Mouse (Mus musculus) lung, postnatal 10 days (tissue): ENCODE results near the gene Naa35.
A peak's percentile ranks its signal among the peaks of the same experiment; 100 is the strongest.
"Not testable (repeated sequence)": the region's sequence is repeated elsewhere in the genome, so short reads cannot be mapped to it uniquely, and the experiment has no call there.

Experiments
- DNase-seq: peaks from one replicate; pipeline ENCODE4 v3.0.0; 2021

The Naa35 gene

GRCm38 (mm10) chr13:59584481-59584880 lies 578 bp upstream of the Naa35 start:
- peak; percentile 40 for DNase-seq

DNA sequence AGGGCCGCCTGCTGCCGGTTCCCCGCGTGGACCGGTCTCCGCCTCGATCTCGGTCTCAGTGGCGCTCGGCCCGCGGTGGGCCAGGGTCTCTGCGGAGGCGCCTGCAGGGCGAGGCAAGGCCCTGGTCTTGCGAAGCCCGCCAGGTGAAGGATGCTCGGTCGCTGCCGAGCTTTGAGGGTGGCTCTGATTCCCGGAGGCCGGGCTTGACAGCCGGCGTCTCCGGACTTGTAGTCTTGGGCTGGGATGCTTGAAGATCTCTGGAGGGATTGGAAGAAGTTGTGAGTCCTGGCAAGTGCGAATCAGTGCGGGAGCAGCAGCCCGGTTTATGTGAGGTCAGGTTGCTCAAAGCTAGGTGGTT lies 568 bp downstream of the Naa35 start:
- DNase-seq, result peak; percentile 42

DNA sequence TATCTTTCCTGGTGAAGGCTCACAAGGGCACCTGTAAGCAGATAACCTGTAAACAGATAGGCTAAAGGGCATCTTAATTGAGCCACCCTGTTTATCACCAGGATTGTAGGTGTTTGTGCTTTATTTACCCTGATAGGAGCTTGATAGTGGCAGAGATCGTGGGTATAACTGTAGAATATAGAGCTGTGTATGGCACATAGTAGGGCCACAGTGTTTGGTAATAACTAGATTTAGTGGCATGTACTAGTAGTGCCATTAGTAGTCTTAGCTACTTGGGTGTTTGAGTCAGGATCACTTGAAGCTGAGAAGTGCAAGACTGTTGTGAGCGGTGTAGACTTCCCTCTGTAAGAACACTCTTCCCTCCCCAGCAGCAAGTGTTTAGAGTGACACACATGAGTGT lies 2.1 kb downstream of the Naa35 start:
- no peak for DNase-seq

- no peak for DNase-seq
Observed at GRCm38 (mm10) chr13:59589672-59590071, 4.6 kb downstream of the Naa35 start.

- DNase-seq, result no peak
Observed at GRCm38 (mm10) chr13:59590691-59591090, 5.6 kb downstream of the Naa35 start.

- not testable (repeated sequence) for DNase-seq
Observed at GRCm38 (mm10) chr13:59592058-59592457, 7.0 kb downstream of the Naa35 start.

DNA sequence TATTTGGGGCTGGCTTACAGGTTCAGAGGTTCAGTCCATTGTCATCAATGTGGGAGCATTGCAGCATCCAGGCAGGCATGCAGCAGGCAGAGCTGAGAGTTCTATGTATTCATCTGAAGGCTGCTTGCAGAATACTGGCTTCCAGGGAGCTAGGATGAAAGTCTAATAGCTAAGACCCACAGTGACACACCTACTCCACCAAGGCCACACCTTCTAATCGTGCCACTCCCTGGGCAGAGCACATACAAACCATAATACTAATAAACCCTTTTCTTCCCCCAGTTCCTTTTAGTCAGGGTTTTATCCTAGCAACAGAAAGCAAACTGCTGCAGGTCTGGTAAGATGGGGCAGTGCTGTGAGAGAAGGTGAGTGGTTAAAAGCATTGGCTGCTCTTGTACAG lies 7.6 kb downstream of the Naa35 start:
- DNase-seq, result no peak

GRCm38 (mm10) chr13:59603096-59603495 lies 18.0 kb downstream of the Naa35 start:
- no peak for DNase-seq

DNA sequence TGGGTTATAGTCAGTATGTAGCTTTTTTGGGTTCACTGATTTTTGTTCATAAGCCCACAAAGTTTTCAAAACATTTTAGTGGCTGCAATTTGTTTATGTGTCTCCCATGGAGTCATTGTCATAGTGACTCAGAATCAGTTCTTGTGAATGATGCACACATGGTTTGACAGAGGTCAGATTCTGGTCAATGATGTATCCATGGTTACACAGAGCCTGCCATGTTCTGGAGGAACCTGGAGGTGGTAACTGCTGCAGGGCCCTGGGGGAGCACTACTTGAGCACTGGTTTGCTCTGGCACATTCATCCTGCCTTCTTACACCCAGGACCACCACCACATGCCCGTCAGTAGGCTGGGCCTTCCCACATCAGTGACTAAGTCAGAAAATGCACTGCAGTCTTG lies 19.5 kb downstream of the Naa35 start:
- no peak for DNase-seq

GRCm38 (mm10) chr13:59605221-59605922 lies 20.3 kb downstream of the Naa35 start:
- no peak for DNase-seq

DNA sequence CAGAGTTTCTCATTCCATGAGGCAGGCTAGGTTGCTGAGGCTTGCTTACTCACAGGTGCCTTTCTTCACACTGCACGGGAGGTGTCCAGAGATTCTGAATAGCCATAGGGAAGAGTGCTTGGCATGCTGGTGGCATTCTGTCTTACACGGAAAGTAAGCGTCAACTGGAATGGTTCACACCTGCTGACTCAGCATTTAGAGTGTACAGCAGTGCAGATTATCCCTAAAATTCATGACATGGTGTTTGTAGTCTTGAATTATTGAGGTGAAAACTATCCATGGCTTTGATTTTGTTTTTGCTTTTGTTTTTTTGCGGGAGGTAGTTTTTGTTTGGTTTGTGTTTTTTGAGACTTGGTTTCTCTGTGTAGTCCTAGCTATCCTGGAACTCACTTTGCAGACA lies 24.8 kb downstream of the Naa35 start:
- DNase-seq, result no peak

GRCm38 (mm10) chr13:59610437-59610836 lies 25.4 kb downstream of the Naa35 start:
- no peak for DNase-seq

DNA sequence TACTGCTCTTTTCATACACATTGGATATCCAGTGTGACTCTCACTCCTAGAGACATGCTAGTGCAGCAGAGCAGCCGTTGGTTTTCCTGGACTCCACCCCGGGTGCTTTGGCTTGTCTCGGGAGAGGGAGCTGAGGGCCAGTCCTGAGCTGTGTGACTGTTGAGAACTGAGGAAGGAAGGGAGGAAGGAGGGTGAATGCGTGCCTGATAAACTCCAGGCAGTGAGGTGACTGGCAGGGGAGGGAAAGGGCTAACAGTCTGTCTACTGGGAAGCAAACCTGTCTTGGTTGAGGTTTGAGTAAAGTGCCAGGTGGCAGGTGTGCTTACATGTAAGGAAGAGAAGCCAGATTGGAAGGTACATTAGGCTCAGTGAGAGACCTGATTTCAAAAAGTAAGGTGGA lies 28.8 kb downstream of the Naa35 start:
- DNase-seq, result no peak

GRCm38 (mm10) chr13:59615152-59615551 lies 30.1 kb downstream of the Naa35 start:
- no peak for DNase-seq

DNA sequence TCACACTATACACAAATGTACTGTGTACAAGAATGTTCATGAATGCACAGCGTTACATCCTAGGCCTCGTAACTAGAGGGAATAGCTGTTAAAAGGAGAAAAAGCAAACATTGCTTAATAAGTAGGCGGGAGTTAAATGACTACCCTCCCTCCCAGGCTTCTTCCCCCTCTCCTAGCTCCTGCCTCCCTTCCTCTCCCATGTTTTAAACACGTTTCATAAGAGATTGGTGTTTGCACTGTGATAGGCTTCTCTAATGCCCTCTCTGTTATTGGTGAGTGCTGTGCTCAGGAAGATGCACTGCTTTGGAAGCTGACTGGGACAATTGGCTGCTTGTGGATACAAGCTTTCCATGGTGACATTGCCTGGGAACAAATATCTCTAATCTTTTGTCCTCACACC lies 30.5 kb downstream of the Naa35 start:
- no peak for DNase-seq

DNA sequence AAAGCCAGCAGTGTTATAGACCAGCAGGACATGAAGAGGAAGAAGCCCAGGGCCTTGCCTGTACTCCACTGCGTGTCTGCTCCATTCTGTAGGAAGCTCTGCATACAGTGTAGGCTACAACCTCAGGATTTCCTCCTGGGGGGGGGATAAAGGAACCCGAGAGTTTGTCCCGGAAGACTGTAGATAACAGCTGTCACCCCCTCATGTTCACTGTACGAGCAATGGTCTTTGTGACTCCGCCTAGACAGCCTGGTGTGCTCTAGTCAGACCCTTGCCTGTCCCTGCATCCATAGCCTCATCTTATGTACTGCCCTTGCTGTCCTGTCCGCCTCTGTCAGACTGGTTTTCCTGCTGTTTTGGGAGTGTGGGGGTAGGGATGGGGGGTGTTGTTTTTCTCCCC lies 33.4 kb downstream of the Naa35 start:
- DNase-seq, result no peak

GRCm38 (mm10) chr13:59621643-59622489 lies 36.8 kb downstream of the Naa35 start:
- DNase-seq, result no peak

DNA sequence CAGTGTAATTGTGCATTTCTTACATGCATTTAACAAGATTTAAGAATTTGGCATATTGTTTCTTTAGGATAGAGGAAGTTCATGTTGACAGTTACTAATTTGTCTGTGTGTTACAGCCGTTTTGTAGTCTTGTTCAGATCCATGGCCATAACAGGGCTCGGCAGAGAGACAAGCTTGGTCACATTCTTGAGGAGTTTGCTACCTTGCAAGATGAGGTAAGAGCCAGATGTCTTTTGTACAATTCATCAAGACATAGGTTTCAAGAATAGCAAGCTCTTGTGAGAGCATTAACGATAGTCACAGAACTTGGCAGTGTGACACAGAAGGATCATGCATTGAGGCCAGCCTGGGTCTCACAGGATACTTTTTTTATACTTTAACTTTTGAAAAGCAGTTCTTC lies 39.3 kb downstream of the Naa35 start:
- no peak for DNase-seq

GRCm38 (mm10) chr13:59624903-59625302 lies 39.8 kb downstream of the Naa35 start:
- DNase-seq, result no peak

DNA sequence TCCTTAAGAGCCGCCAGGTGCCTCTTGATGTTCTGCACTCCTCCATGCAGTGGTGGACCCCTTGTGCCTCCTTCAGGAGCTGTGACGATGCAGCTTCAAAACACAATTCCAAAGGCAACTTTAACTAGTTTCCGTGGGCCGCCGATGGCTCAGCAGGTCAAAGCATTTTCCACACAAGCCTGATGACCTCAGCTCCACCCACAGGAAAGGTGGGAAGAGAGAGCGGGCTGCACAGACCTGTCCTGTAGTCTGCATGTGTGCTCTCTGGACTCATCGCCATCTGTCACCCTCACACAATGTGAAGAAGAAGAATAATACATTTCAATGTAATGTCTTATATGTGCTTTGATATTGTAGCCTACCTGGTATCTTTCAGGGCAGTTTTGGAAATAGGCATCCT lies 41.7 kb downstream of the Naa35 start:
- DNase-seq, result no peak

DNA sequence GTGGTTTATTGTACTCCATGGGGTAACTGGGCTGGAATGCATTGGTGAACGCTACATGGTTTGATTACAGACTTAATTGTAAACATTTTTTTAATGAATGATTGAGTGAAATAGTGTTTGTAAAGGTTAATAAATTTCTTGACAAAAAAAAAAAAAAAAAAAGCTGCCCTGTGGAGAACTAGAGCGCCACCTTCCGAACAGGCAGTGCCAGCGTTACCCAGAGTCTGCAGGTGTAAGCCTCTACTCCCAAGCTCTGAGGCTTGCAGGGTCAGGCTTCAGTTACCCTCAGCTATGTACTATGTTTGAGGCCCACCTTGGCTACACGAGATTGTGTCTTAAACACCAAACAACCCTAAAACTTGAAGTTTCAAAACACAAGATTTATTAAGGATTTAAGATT lies 49.6 kb downstream of the Naa35 start:
- no peak for DNase-seq

DNA sequence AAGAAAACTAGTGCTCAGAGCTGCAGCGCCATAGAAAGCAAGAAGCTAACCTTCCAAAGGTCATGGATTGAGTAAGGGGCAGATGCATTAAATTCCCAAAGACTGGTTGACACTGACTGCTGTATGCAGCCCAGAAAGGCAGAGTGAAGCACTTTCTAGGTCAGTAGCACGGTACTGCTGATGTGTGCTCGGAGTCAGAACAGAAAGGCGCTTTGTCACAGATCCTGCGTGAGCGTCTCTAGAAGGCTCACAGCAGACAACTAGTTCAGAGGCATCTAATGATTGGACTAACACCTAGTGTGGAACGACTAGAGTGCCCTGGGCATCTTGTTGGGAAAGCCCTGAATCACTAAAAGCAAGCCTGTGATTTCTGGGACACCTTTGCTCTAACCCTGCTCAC lies 52.7 kb downstream of the Naa35 start:
- DNase-seq, result no peak

DNA sequence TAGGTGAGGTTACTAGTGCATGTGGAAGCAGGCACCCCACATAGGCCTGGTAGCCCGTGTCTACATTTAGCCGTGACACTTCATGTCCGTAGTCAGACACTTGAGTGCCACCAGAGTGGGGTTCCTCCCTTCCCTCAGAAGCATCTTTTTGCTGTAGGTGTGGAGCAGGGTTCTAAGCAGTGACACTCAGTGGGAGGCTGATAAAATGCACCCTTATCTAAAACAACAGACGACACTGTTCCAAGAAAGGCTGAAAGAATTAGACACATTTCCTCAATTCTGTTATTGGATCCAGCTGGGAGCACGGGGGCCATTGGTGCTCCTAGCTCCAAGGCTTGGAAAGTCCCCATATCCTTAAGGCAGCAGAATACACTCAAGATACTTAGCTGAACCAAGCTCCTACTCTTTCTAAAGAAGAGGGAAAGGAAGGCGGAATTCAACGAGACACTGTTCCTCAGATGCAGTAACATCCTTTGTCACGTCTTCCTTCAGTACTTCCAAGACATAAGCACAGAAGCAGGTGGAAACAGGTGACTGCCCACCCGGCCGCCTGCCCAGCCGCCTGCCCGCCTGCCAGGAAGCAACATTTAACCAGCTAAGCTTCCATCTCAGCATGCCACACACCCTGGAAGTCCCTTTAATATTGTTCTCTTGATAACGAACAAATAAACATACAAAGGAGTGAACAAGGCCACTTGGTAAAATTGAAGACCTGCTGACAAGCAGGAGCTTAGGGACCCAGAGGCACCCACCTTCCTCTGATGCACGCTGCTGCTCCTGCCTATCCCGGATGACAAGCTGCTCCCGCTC lies 54.5 kb downstream of the Naa35 start:
- DNase-seq, result no peak

GRCm38 (mm10) chr13:59640178-59640440 lies 55.0 kb downstream of the Naa35 start:
- DNase-seq, result no peak
